Mouse (Mus musculus) testis, adult 2 months (tissue): Measurements from ENCODE around the gene Qprt.

Experiments used
- CTCF ChIP-seq: fragments of 200-500 bp; IDR thresholded peaks from 2 replicates; pipeline ENCODE4 v1.5.1; 2012; ENCODE audit warnings: low read depth, mild to moderate bottlenecking, inconsistent platforms, low read length, moderate library complexity; ENCODE audit not compliant: control insufficient read depth, insufficient read depth, insufficient replicate concordance
- POLR2A ChIP-seq: fragments of 200-500 bp; IDR thresholded peaks from 2 replicates; pipeline ENCODE4 v1.6.1; 2012; ENCODE audit warnings: low read depth, mild to moderate bottlenecking, inconsistent platforms, low read length, moderate library complexity; ENCODE audit not compliant: control insufficient read depth

GRCm38 (mm10) chr7:127113614-127114259, 8.3 kb downstream of the Qprt start:
- TF ChIP-seq CTCF (no peak), POLR2A (no peak)
